Mouse (Mus musculus) kidney, adult 2 months (tissue): ENCODE results near the gene Sufu.

Source experiments
- CTCF ChIP-seq: fragments of 200-500 bp; conservative IDR thresholded peaks from 2 replicates; pipeline ENCODE4 v1.5.1; 2011; ENCODE audit warnings: low read depth, mild to moderate bottlenecking, control low read depth, low read length, moderate library complexity, mixed read lengths; ENCODE audit not compliant: insufficient read depth, insufficient read length
- POLR2A ChIP-seq: fragments of 200-500 bp; IDR thresholded peaks from one replicate; pipeline ENCODE4 v1.6.1; 2011; ENCODE audit warnings: low read depth, low read length, control low read depth

DNA sequence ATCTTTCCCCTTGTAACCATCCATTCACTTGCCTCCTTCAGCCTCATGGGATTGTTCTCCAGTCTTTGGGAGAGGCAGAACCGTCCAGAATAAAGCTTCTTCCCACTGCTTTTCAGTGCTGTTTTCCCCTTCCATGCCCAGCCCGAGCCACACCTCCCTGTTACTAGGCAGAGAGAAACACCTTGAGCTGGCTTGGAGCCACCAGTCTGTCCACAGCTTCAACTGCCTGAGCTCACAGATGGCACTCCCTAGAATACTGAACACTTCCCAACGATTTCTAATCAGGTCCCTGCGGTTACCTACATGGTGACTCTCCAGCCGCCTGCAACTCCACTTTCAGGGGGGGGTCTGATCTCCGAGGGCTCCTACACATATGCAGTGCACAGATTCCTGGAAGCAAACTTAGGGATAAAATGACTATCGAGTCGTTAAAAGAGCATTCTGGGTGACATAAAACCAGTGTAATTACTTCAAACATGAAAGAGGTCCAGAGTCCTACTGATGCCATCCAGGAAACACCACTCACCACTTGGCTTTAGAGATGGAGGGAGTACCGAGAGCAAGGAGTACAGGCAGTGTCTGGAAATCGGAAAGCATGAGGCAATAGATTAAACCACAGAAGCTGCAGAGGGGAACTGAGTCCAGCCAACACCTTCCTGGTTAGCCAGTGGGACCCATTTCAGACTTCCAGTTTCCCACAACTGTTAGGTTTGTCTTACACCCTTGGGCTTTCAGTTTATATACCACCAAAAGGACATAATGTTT, 46.3 kb upstream of the Sufu start, which contains the start of gene 2310034G01Rik:
- TF ChIP-seq CTCF: no peak
- TF ChIP-seq POLR2A: no peak
